8 mouse cellular contexts compared by ENCODE assay signal in genomic region chr9:111289832-111290339, GRCm38 (mm10). TPM values are rescaled to one million over a fixed set of nuclear protein-coding genes. Genes with fewer than 3 reads are reported as not detected.
DNase-seq lines count a peak whose midpoint lies in the region; ATAC-seq lines count a peak whose summit lies in the region.

No protein-coding gene starts in this region.

- H3K27ac ChIP-seq in midbrain, embryonic 11.5 days (ENCODE audit: low read depth, low read length) = no peak overlapping the region

- H3K4me3 ChIP-seq in midbrain, embryonic 11.5 days (ENCODE audit: low read depth, low read length) = no peak overlapping the region

- no peak overlapping the region for H3K9ac ChIP-seq in midbrain, embryonic 11.5 days (ENCODE audit: low read length)

- peaks cover 3% of the 10 kb centered on the region for H3K4me1 ChIP-seq in midbrain, embryonic 11.5 days (ENCODE audit: control insufficient read depth, insufficient read depth, low read length)

- intact Hi-C loops in left cerebral cortex, postnatal 4 days (cut with DNase I) = loop anchor here (5.0 kb wide), 1 partner anchor 187 kb away; no protein-coding TSS in a partner anchor

- no peak overlapping the region for H3K4me2 ChIP-seq in midbrain, embryonic 11.5 days

- WGBS in midbrain, embryonic 11.5 days = 13% methylated on average over 21 of the region's 21 CpGs

- peak; percentile 83 for DNase-seq in adrenal gland, adult 8-10 months
- DNase-seq in embryo, embryonic 9.5 days (ENCODE audit: extremely low spot score) = peak; percentile 94
- peak; percentile 92 for DNase-seq in kidney, adult 11 months
- DNase-seq in left cerebral cortex, postnatal 4 days = peak; percentile 72
- DNase-seq in midbrain, embryonic 11.5 days (ENCODE audit: low spot score, missing footprints) = peak; percentile 100
- DNase-seq in right cerebral cortex, postnatal 4 days = peak; percentile 84
- DNase-seq in yolk sac, embryonic 10.5 days (ENCODE audit: low spot score) = peak; percentile 89

- H3K27me3 ChIP-seq in midbrain, embryonic 11.5 days (ENCODE audit: control insufficient read depth, insufficient read depth, low read length) = no peaks in the 10 kb centered on the region

- ATAC-seq in granulocyte monocyte progenitor cell, adult 5-6 weeks (replicated peaks; ENCODE audit: poor library complexity, severe bottlenecking) = peak; percentile 91
- peak; percentile 76 for ATAC-seq in midbrain, embryonic 11.5 days (ENCODE audit: low FRiP score)

- H3K36me3 ChIP-seq in midbrain, embryonic 11.5 days (ENCODE audit: control insufficient read depth, insufficient read depth, low read length) = no peaks in the 10 kb centered on the region

- H3K9me3 ChIP-seq in midbrain, embryonic 11.5 days (ENCODE audit: control insufficient read depth, low read length) = no peaks in the 10 kb centered on the region

RNA-seq across cellular contexts. Expression of gene Epm2aip1, which starts 18.2 kb away (rescaled TPM):
- 10 to 100 TPM; 53.3 to 64.1 (median 57.7) TPM for total RNA-seq in adrenal gland, adult 8-10 months (2022)
- total RNA-seq in granulocyte monocyte progenitor cell, adult 5-6 weeks (2014; fragmentation: Nextera tagmentation) = 21.9 and 25.8 TPM in 2 replicates
- 15.9 and 18.7 TPM in 2 replicates for total RNA-seq in granulocyte monocyte progenitor cell, adult 5-6 weeks (2017)
- total RNA-seq in left cerebral cortex, postnatal 4 days (2021) = 10 to 100 TPM; 84.9 to 85.6 TPM
- polyA plus RNA-seq in midbrain, embryonic 11.5 days (2014; fragmentation: Nextera tagmentation; extraction: Ambion mirVana) = 42.3 and 50.4 TPM in 2 replicates

RNA-seq across cellular contexts. Expression of gene Mlh1, which starts 18.3 kb away (rescaled TPM):
- total RNA-seq in adrenal gland, adult 8-10 months (2022) = 10 to 100 TPM; 14.7 to 31.2 (median 24.7) TPM
- total RNA-seq in granulocyte monocyte progenitor cell, adult 5-6 weeks (2014; fragmentation: Nextera tagmentation) = 46.0 and 47.0 TPM in 2 replicates
- 46.9 and 61.6 TPM in 2 replicates for total RNA-seq in granulocyte monocyte progenitor cell, adult 5-6 weeks (2017)
- 10 to 100 TPM; 27.0 to 30.7 TPM for total RNA-seq in left cerebral cortex, postnatal 4 days (2021)
- 53.3 and 55.4 TPM in 2 replicates for polyA plus RNA-seq in midbrain, embryonic 11.5 days (2014; fragmentation: Nextera tagmentation; extraction: Ambion mirVana)

RNA-seq across cellular contexts. Expression of gene Trank1, which starts 21.7 kb away (rescaled TPM):
- 100 to 1,000 TPM in 2 of 4 experiments, 10 to 100 TPM in 2; 44.9 to 312 (median 173) TPM for total RNA-seq in adrenal gland, adult 8-10 months (2022)
- not detected in 2 replicates for total RNA-seq in granulocyte monocyte progenitor cell, adult 5-6 weeks (2014; fragmentation: Nextera tagmentation)
- total RNA-seq in granulocyte monocyte progenitor cell, adult 5-6 weeks (2017) = not detected in 2 replicates
- 100 to 1,000 TPM; 128 to 152 TPM for total RNA-seq in left cerebral cortex, postnatal 4 days (2021)
- polyA plus RNA-seq in midbrain, embryonic 11.5 days (2014; fragmentation: Nextera tagmentation; extraction: Ambion mirVana) = 0.26 and 0.37 TPM in 2 replicates

Comparison
In these comparisons a context has a peak if more than half of its experiments do, and no peak if none do; other contexts are left out.
1. RNA of gene Trank1, which starts 21.7 kb away (total RNA-seq): 44.9 to 312 TPM in adrenal gland, adult 8-10 months and 128 to 152 TPM in left cerebral cortex, postnatal 4 days; not detected in granulocyte monocyte progenitor cell, adult 5-6 weeks; every median in the first group is over 10 times any median in the second.
2. Peak in every context shown above with its lines, with median percentiles within 50 percentile points of each other: DNase-seq.